8 mouse cellular contexts compared by ENCODE assay signal in genomic region chr16:58136144-58136905, GRCm38 (mm10).
DNase-seq lines count a peak whose midpoint lies in the region; ATAC-seq lines count a peak whose summit lies in the region.

No protein-coding gene starts in this region.

- no peaks in the 10 kb centered on the region for H3K27me3 ChIP-seq in embryonic facial prominence, embryonic 14.5 days (replicated peaks; ENCODE audit: control insufficient read depth, insufficient read depth, low read length)
- no peaks in the 10 kb centered on the region for H3K27me3 ChIP-seq in embryonic facial prominence, embryonic 10.5 days (replicated peaks; ENCODE audit: low read depth, poor library complexity, severe bottlenecking)
- H3K27me3 ChIP-seq in midbrain, embryonic 12.5 days, result no peaks in the 10 kb centered on the region

- H3K27ac ChIP-seq in embryonic facial prominence, embryonic 14.5 days (replicated peaks; ENCODE audit: low read depth, low read length), result no peak overlapping the region
- no peak overlapping the region for H3K27ac ChIP-seq in embryonic facial prominence, embryonic 10.5 days (replicated peaks)
- H3K27ac ChIP-seq in midbrain, embryonic 12.5 days (replicated peaks), result no peak overlapping the region

- H3K36me3 ChIP-seq in embryonic facial prominence, embryonic 14.5 days (ENCODE audit: control insufficient read depth, insufficient read depth, low read length), result no peaks in the 10 kb centered on the region
- H3K36me3 ChIP-seq in embryonic facial prominence, embryonic 10.5 days (replicated peaks), result no peaks in the 10 kb centered on the region
- H3K36me3 ChIP-seq in midbrain, embryonic 12.5 days, result no peaks in the 10 kb centered on the region

- ATAC-seq in embryonic facial prominence, embryonic 14.5 days (ENCODE audit: low read depth), result peak; percentile 47; the same call in 1 of the 2 replicates
- ATAC-seq in midbrain, embryonic 12.5 days (ENCODE audit: low FRiP score, low read depth), result peak; percentile 68

- peak; percentile 78 for DNase-seq in embryonic facial prominence, embryonic 14.5 days (ENCODE audit: low spot score)
- no peak for DNase-seq in embryonic facial prominence, embryonic 10.5 days (ENCODE audit: low spot score)
- DNase-seq in right cerebral cortex, postnatal 4 days, result peak; percentile 10
- DNase-seq in right cerebral cortex, postnatal 14 days, result no peak
- DNase-seq in lung, postnatal 10 days, result no peak
- no peak for DNase-seq in gastrocnemius, postnatal 14 days
- no peak for DNase-seq in c-Kit-positive CD71-positive TER-119-positive erythroid progenitor cells, embryonic 14.5 days (ENCODE audit: low spot score)

- no peak overlapping the region for H3K4me3 ChIP-seq in embryonic facial prominence, embryonic 14.5 days (ENCODE audit: low read depth, low read length)
- H3K4me3 ChIP-seq in embryonic facial prominence, embryonic 10.5 days, result no peak overlapping the region
- H3K4me3 ChIP-seq in midbrain, embryonic 12.5 days, result no peak overlapping the region

- intact Hi-C loops in gastrocnemius, postnatal 14 days (cut with DNase I; ENCODE audit: low total_unique reads), result no loop called here

- H3K4me2 ChIP-seq in embryonic facial prominence, embryonic 14.5 days (ENCODE audit: low read depth, low read length), result peak overlapping the region; percentile 23; the same call in 1 of the 2 replicates
- H3K4me2 ChIP-seq in midbrain, embryonic 12.5 days (replicated peaks), result no peak overlapping the region

- no peak overlapping the region for H3K9ac ChIP-seq in embryonic facial prominence, embryonic 14.5 days (ENCODE audit: low read depth, low read length)
- no peak overlapping the region for H3K9ac ChIP-seq in midbrain, embryonic 12.5 days (replicated peaks)

- WGBS in embryonic facial prominence, embryonic 14.5 days, result 48% methylated on average over 12 of the region's 12 CpGs
- 81% methylated on average over 12 of the region's 12 CpGs for WGBS in embryonic facial prominence, embryonic 10.5 days
- 64% methylated on average over 12 of the region's 12 CpGs for WGBS in midbrain, embryonic 12.5 days

- H3K9me3 ChIP-seq in embryonic facial prominence, embryonic 14.5 days (ENCODE audit: control insufficient read depth, low read length), result no peaks in the 10 kb centered on the region
- H3K9me3 ChIP-seq in embryonic facial prominence, embryonic 10.5 days, result no peaks in the 10 kb centered on the region
- H3K9me3 ChIP-seq in midbrain, embryonic 12.5 days, result no peaks in the 10 kb centered on the region

- 0 out of 2 replicates have a peak, but pooled peaks cover 3% of the 10 kb centered on the region for H3K4me1 ChIP-seq in embryonic facial prominence, embryonic 14.5 days (ENCODE audit: control insufficient read depth, insufficient read depth, low read length)
- no peaks in the 10 kb centered on the region for H3K4me1 ChIP-seq in embryonic facial prominence, embryonic 10.5 days
- H3K4me1 ChIP-seq in midbrain, embryonic 12.5 days, result peaks cover 7% of the 10 kb centered on the region; the same call in 1 of the 2 replicates

Comparison
In these comparisons a context has a peak if more than half of its experiments do, and no peak if none do; other contexts are left out.
1. DNase-seq: peak in embryonic facial prominence, embryonic 14.5 days (single experiment) and right cerebral cortex, postnatal 4 days (single experiment); none in embryonic facial prominence, embryonic 10.5 days (single experiment), right cerebral cortex, postnatal 14 days (single experiment), lung, postnatal 10 days (single experiment), gastrocnemius, postnatal 14 days (single experiment) and c-Kit-positive CD71-positive TER-119-positive erythroid progenitor cells, embryonic 14.5 days (single experiment).